Mouse (Mus musculus) heart, postnatal 0 days (tissue): Measurements from ENCODE around the gene Xk.
"Not testable (repeated sequence)": the region's sequence is repeated elsewhere in the genome, so short reads cannot be mapped to it uniquely, and the experiment has no call there.

Source experiments
- CTCF ChIP-seq: IDR thresholded peaks from 2 replicates; pipeline ENCODE4 v1.5.1; 2016; ENCODE audit warnings: antibody characterized with exemption, control low read depth, low read depth
- EP300 ChIP-seq: IDR thresholded peaks from 2 replicates; pipeline ENCODE4 v1.6.1; 2016; ENCODE audit warnings: antibody characterized with exemption, low read depth

- not testable (repeated sequence) for TF ChIP-seq EP300, CTCF
These were observed 55.4 kb downstream of the Xk start for GRCm38 (mm10) chrX:9327954-9328353.
